26 mouse cellular contexts compared by ENCODE assay signal in genomic region chr17:29916968-29917367, GRCm38 (mm10). TPM values are rescaled to one million over a fixed set of nuclear protein-coding genes. Genes with fewer than 3 reads are reported as not detected.
DNase-seq lines count a peak whose midpoint lies in the region; ATAC-seq and TF ChIP-seq lines count a peak whose summit lies in the region.
"Had no signal": no experiment of that assay in that cellular context is flagged by ENCODE, and none has a peak within 500 bp of the region (broad histone marks: within the 10 kb centered on the region; RNA-seq: fewer than 3 reads in every experiment).

No protein-coding gene starts in this region.

- no peak overlapping the region for H3K4me2 ChIP-seq in embryonic facial prominence, embryonic 11.5 days (ENCODE audit: low read depth, low read length)
- H3K4me2 ChIP-seq in intestine, postnatal 0 days (replicated peaks; ENCODE audit: low read depth) = no peak overlapping the region
- no peak overlapping the region for H3K4me2 ChIP-seq in midbrain, embryonic 15.5 days
- H3K4me2 ChIP-seq: embryonic facial prominence, embryonic 12.5 days; forebrain, embryonic 12.5 days; heart, embryonic 13.5 days; hindbrain, embryonic 12.5 days; midbrain, embryonic 13.5 days; neural tube, embryonic 12.5 days; stomach, embryonic 15.5 days had no signal

- TF ChIP-seq CTCF in intestine, postnatal 0 days (IDR thresholded peaks at IDR 0.05; ENCODE audit: low read depth) = peak; percentile 35

- H3K27ac ChIP-seq in embryonic facial prominence, embryonic 11.5 days (replicated peaks; ENCODE audit: low read depth, low read length) = no peak overlapping the region
- no peak overlapping the region for H3K27ac ChIP-seq in intestine, postnatal 0 days (ENCODE audit: low read depth, low read length)
- H3K27ac ChIP-seq in midbrain, embryonic 15.5 days = no peak overlapping the region
- H3K27ac ChIP-seq: embryonic facial prominence, embryonic 12.5 days; forebrain, embryonic 12.5 days; heart, embryonic 13.5 days; hindbrain, embryonic 12.5 days; midbrain, embryonic 13.5 days; neural tube, embryonic 12.5 days; stomach, embryonic 15.5 days had no signal

- ATAC-seq in embryonic facial prominence, embryonic 11.5 days (replicated peaks; ENCODE audit: insufficient number of reproducible peaks, low FRiP score, low TSS enrichment, low read depth) = no peak
- ATAC-seq in intestine, postnatal 0 days = peak; percentile 46
- no peak for ATAC-seq in midbrain, embryonic 15.5 days (replicated peaks)
- ATAC-seq: liver, postnatal 0 days; midbrain, embryonic 13.5 days had no signal

- H3K4me1 ChIP-seq in embryonic facial prominence, embryonic 11.5 days (ENCODE audit: control insufficient read depth, insufficient read depth, low read length) = no peaks in the 10 kb centered on the region
- H3K4me1 ChIP-seq in intestine, postnatal 0 days (replicated peaks; ENCODE audit: control insufficient read depth, insufficient read depth, low read length) = no peaks in the 10 kb centered on the region; the same call in 1 of the 2 replicates
- peaks cover 16% of the 10 kb centered on the region for H3K4me1 ChIP-seq in midbrain, embryonic 15.5 days

- no peak overlapping the region for H3K9ac ChIP-seq in embryonic facial prominence, embryonic 11.5 days (replicated peaks; ENCODE audit: low read length)
- no peak overlapping the region for H3K9ac ChIP-seq in intestine, postnatal 0 days (ENCODE audit: low read depth, low read length)
- H3K9ac ChIP-seq in midbrain, embryonic 15.5 days = no peak overlapping the region
- H3K9ac ChIP-seq: embryonic facial prominence, embryonic 12.5 days; forebrain, embryonic 12.5 days; heart, embryonic 13.5 days; hindbrain, embryonic 12.5 days; liver, postnatal 0 days; midbrain, embryonic 13.5 days; neural tube, embryonic 12.5 days; stomach, embryonic 15.5 days had no signal

- no peaks in the 10 kb centered on the region for H3K9me3 ChIP-seq in embryonic facial prominence, embryonic 11.5 days (replicated peaks; ENCODE audit: control insufficient read depth, low read length)
- H3K9me3 ChIP-seq in intestine, postnatal 0 days (ENCODE audit: control insufficient read depth) = no peaks in the 10 kb centered on the region
- no peaks in the 10 kb centered on the region for H3K9me3 ChIP-seq in midbrain, embryonic 15.5 days
- H3K9me3 ChIP-seq: embryonic facial prominence, embryonic 12.5 days; forebrain, embryonic 12.5 days; heart, embryonic 13.5 days; hindbrain, embryonic 12.5 days; midbrain, embryonic 13.5 days; neural tube, embryonic 12.5 days; stomach, embryonic 15.5 days had no signal

- no peaks in the 10 kb centered on the region for H3K27me3 ChIP-seq in embryonic facial prominence, embryonic 11.5 days (ENCODE audit: control insufficient read depth, insufficient read depth, low read length)
- H3K27me3 ChIP-seq in intestine, postnatal 0 days (replicated peaks; ENCODE audit: control insufficient read depth, insufficient read depth, low read length) = no peaks in the 10 kb centered on the region
- H3K27me3 ChIP-seq in midbrain, embryonic 15.5 days (replicated peaks) = no peaks in the 10 kb centered on the region
- H3K27me3 ChIP-seq: heart, embryonic 13.5 days; hindbrain, embryonic 12.5 days; midbrain, embryonic 13.5 days; neural tube, embryonic 12.5 days; stomach, embryonic 15.5 days had no signal

- WGBS in embryonic facial prominence, embryonic 11.5 days = 10% methylated on average over 3 of the region's 3 CpGs
- 4% methylated on average over 3 of the region's 3 CpGs for WGBS in intestine, postnatal 0 days
- WGBS in midbrain, embryonic 15.5 days = 21% methylated on average over 3 of the region's 3 CpGs

- no peak overlapping the region for H3K4me3 ChIP-seq in embryonic facial prominence, embryonic 11.5 days (ENCODE audit: low read depth, low read length)
- no peak overlapping the region for H3K4me3 ChIP-seq in intestine, postnatal 0 days (ENCODE audit: low read depth, low read length)
- H3K4me3 ChIP-seq in midbrain, embryonic 15.5 days = no peak overlapping the region
- H3K4me3 ChIP-seq: embryonic facial prominence, embryonic 12.5 days; erythroblast, embryonic 14.5 days; forebrain, embryonic 12.5 days; heart, embryonic 13.5 days; hindbrain, embryonic 12.5 days; midbrain, embryonic 13.5 days; neural tube, embryonic 12.5 days; stomach, embryonic 15.5 days had no signal

- DNase-seq in embryo, embryonic 10.5 days (ENCODE audit: low spot score) = peak; percentile 37
- peak; percentile 43 for DNase-seq in embryonic facial prominence, embryonic 11.5 days (ENCODE audit: low spot score)
- DNase-seq in mesoderm, embryonic 11.5 days (ENCODE audit: low read depth, low spot score) = peak; percentile 31
- no peak for DNase-seq in gastrocnemius, postnatal 10 days
- DNase-seq in spleen, adult 18-20 months = no peak
- DNase-seq: adrenal gland, postnatal 10 days; cerebellum, adult 18-20 months; cerebellum, postnatal 14 days; gastrocnemius, postnatal 25 days; heart, adult 18-20 months; heart, postnatal 14 days; kidney, postnatal 36 days; liver, postnatal 0 days; lung, postnatal 10 days; right cerebral cortex, postnatal 4 days; thymus, adult 2 months had no signal

- no peaks in the 10 kb centered on the region for H3K36me3 ChIP-seq in embryonic facial prominence, embryonic 11.5 days (replicated peaks; ENCODE audit: control insufficient read depth, insufficient read depth, low read depth, low read length)
- no peaks in the 10 kb centered on the region for H3K36me3 ChIP-seq in intestine, postnatal 0 days (ENCODE audit: control insufficient read depth, insufficient read depth)
- no peaks in the 10 kb centered on the region for H3K36me3 ChIP-seq in midbrain, embryonic 15.5 days (replicated peaks)
- H3K36me3 ChIP-seq: embryonic facial prominence, embryonic 12.5 days; forebrain, embryonic 12.5 days; heart, embryonic 13.5 days; hindbrain, embryonic 12.5 days; midbrain, embryonic 13.5 days; neural tube, embryonic 12.5 days; stomach, embryonic 15.5 days had no signal

RNA-seq across cellular contexts. Expression of gene Mdga1, which starts 52.9 kb away (rescaled TPM):
- 1.8 and 2.1 TPM in 2 replicates for polyA plus RNA-seq in embryonic facial prominence, embryonic 11.5 days (2014; fragmentation: Nextera tagmentation; extraction: Ambion mirVana)
- 0.63 and 0.73 TPM in 2 replicates for polyA plus RNA-seq in intestine, postnatal 0 days (2015; fragmentation: Nextera tagmentation; extraction: Ambion mirVana)
- 19.6 and 22.0 TPM in 2 replicates for polyA plus RNA-seq in midbrain, embryonic 15.5 days (2015; fragmentation: Nextera tagmentation; extraction: Ambion mirVana)
- 10 to 100 TPM; 62.3 to 71.8 TPM for total RNA-seq in gastrocnemius, postnatal 10 days (2021)

Comparison
In these comparisons a context has a peak if more than half of its experiments do, and no peak if none do; other contexts are left out.
1. DNase-seq: peak in embryo, embryonic 10.5 days (single experiment), embryonic facial prominence, embryonic 11.5 days (single experiment) and mesoderm, embryonic 11.5 days (single experiment); none in gastrocnemius, postnatal 10 days (single experiment) and spleen, adult 18-20 months (0 of 2).